Mouse (Mus musculus) hindbrain, embryonic 15.5 days (tissue): ENCODE data around the gene Gins2. TPM values are rescaled to one million over a fixed set of nuclear protein-coding genes. Genes with fewer than 3 reads are reported as not detected.

Experiments
- ATAC-seq: fragments of 200-750 bp; cut with Nextera tagmentation; 2 replicates; pipeline ENCODE4 v1.8.0; 2017; ENCODE audit warnings: low read depth, moderate number of reproducible peaks, moderate TSS enrichment; ENCODE audit not compliant: low FRiP score
- H3K27ac ChIP-seq: fragments of 300-500 bp; sonication (generic); replicated peaks from 2 replicates; pipeline ENCODE4 v1.5.1; 2015; ENCODE audit warnings: mild to moderate bottlenecking, inconsistent platforms
- H3K27me3 ChIP-seq: fragments of 300-500 bp; sonication (generic); 2 replicates; pipeline ENCODE4 v1.6.1; 2015; ENCODE audit warnings: control low read depth, inconsistent platforms
- H3K36me3 ChIP-seq: fragments of 300-500 bp; sonication (generic); 2 replicates; pipeline ENCODE4 v1.6.1; 2015; ENCODE audit warnings: control low read depth, inconsistent platforms
- H3K4me1 ChIP-seq: fragments of 300-500 bp; sonication (generic); replicated peaks from 2 replicates; pipeline ENCODE4 v1.6.1; 2015; ENCODE audit warnings: control low read depth, inconsistent platforms
- H3K4me2 ChIP-seq: fragments of 300-500 bp; sonication (generic); 2 replicates; pipeline ENCODE4 v1.6.1; 2015; ENCODE audit warnings: moderate library complexity, mild to moderate bottlenecking, inconsistent platforms
- H3K4me3 ChIP-seq: fragments of 300-500 bp; sonication (generic); 2 replicates; pipeline ENCODE4 v1.5.1; 2015; ENCODE audit warnings: mild to moderate bottlenecking, inconsistent platforms
- H3K9ac ChIP-seq: fragments of 300-500 bp; sonication (generic); 2 replicates; pipeline ENCODE4 v1.6.1; 2015; ENCODE audit warnings: inconsistent platforms
- H3K9me3 ChIP-seq: fragments of 300-500 bp; sonication (generic); 2 replicates; pipeline ENCODE4 v1.6.1; 2016; ENCODE audit warnings: control low read depth, inconsistent platforms
- WGBS: fragments of 180-500 bp; shearing (Covaris S2); methylation state at CpG from one replicate; pipeline ENCODE4 v1.1.7; 2015; 5-methylcytosine and 5-hydroxymethylcytosine counted together
- polyA plus RNA-seq: library from polyadenylated mRNA; unstranded; fragments of >200 nt; fragmentation: Nextera tagmentation; extraction: Ambion mirVana; gene quantifications from 2 replicates; pipeline ENCODE4 v1.2.1, GENCODE M21; 2015

Gins2 gene
- polyA plus RNA-seq, 1 experiment from 2014 or later: 19.0 TPM

DNA sequence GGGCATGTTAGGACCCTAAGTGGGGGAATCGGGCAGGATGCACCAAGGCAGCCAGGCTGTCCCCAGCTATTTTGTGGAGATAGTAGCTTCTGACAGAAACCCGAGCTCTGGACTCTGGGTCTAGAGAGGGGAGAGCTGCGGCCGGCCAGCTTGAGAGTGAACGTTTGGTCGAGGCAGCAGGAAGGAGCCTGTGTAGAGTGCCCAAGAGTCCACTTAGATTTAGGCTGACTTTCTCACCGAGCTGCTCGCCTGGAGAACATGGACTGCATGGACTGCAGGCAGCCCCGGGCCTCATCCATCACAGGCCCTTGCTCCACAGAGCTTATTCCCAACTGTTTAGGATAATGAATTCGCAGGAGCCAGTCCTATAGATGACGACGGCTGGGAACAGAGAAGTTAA is 38.7 kb downstream of the Gins2 start:
- ATAC-seq: no peak
- Histone ChIP-seq H3K9me3 (no peaks in the 10 kb centered on the region), H3K4me1 (peaks cover 98% of the 10 kb centered on the region), H3K27me3 (no peaks in the 10 kb centered on the region), H3K9ac (no peak overlapping the region), H3K36me3 (no peaks in the 10 kb centered on the region), H3K4me3 (no peak overlapping the region), H3K4me2 (peak overlapping the region; percentile 44), H3K27ac (peak overlapping the region; percentile 74)
- WGBS: 16% methylated on average over 12 of the region's 12 CpGs

DNA sequence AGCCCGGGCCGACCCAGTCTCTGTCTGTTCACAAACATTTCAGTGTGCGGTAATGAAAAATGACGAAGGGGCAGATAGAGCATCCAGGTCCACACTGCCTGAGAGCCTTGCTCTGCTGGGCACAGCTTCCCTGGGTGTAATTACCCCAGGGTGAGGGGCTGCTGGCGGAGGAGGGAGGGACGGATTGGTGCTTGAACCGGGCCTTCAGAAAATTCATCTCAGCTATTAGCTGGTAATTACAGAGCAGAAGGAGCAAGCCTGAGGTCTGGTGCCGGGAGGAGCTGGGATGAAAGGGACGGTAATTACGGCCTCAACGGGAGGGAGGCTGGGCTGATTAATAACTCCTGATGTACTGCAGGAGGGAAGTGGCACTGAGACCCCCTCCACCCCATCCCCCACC is 39.2 kb downstream of the Gins2 start:
- peak; percentile 36 for ATAC-seq
- H3K4me3 ChIP-seq: no peak overlapping the region
- WGBS: 4% methylated on average over 11 of the region's 11 CpGs
- no peaks in the 10 kb centered on the region for H3K36me3 ChIP-seq
- no peaks in the 10 kb centered on the region for H3K27me3 ChIP-seq
- H3K9me3 ChIP-seq: no peaks in the 10 kb centered on the region
- peak overlapping the region; percentile 74 for H3K27ac ChIP-seq
- peak overlapping the region; percentile 10 for H3K9ac ChIP-seq
- H3K4me1 ChIP-seq: peaks cover 94% of the 10 kb centered on the region
- H3K4me2 ChIP-seq: peak overlapping the region; percentile 44

DNA sequence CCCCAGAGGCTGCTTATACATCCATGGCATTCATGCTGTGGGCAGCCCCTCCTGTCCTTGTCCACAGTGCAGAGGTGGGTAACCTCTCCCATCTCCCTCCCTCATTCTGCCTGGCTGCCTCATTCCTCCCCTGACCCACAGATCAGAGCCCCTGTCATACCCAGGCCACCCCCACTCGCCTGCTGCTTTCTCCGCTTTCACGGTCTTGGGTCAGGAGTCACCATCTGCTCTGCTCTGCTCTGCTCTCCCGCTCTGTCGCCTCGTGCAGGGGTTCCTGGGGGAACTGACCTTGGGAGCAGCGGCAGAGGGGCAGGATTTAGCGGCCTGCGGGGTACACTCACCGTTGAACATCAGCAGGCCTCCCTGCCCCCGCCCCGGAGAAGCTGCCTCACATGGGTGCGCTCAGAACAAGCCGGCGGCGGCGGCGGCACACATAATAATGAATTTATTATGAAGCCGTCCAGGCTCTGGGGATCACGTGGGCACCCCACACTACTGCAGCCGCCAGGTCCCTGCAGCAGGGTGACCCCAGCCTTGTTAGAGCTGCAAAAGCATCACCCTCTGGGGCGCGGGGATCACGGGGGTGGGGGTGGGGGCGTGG is 39.7 kb downstream of the Gins2 start:
- Histone ChIP-seq H3K9ac (peak overlapping the region; percentile 10; the same call in 1 of the 2 replicates), H3K4me3 (0 out of 2 replicates have a peak overlapping the region, but pooled peaks have one; percentile 4), H3K9me3 (no peaks in the 10 kb centered on the region), H3K4me1 (peaks cover 89% of the 10 kb centered on the region), H3K27ac (peak overlapping the region; percentile 74), H3K36me3 (no peaks in the 10 kb centered on the region), H3K27me3 (no peaks in the 10 kb centered on the region), H3K4me2 (peak overlapping the region; percentile 44)
- ATAC-seq: peak; percentile 7
- WGBS: 15% methylated on average over 25 of the region's 25 CpGs

DNA sequence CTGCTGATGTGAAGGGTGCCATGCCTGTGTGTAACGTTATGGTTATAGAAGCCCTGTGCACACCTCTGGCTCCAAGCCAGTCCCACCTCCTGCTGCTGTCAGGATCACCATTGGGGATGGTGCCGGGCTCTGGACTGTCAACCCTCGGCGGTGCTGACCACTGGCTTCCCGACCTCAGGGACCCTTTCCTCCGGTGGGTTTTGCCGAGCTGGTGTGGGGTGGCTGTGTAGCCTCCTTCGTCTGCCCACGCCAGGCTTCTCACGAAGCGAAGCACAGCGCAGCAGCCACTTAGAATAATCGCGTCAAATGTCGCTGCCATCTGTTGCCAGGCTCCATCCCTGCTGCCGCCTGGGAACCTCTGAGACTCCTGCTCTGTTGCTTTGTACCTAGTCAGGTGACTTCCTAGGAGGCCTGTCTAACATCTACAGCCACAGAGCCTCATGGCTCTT is 40.8 kb downstream of the Gins2 start:
- ATAC-seq: no peak
- H3K4me3 ChIP-seq: no peak overlapping the region
- no peaks in the 10 kb centered on the region for H3K27me3 ChIP-seq
- peak overlapping the region; percentile 71 for H3K27ac ChIP-seq
- H3K4me2 ChIP-seq: peak overlapping the region; percentile 23
- peaks cover 86% of the 10 kb centered on the region for H3K4me1 ChIP-seq
- no peaks in the 10 kb centered on the region for H3K9me3 ChIP-seq
- H3K9ac ChIP-seq: 0 out of 2 replicates have a peak overlapping the region, but pooled peaks have one; percentile 10
- no peaks in the 10 kb centered on the region for H3K36me3 ChIP-seq
- 22% methylated on average over 16 of the region's 16 CpGs for whole genome bisulfite sequencing

DNA sequence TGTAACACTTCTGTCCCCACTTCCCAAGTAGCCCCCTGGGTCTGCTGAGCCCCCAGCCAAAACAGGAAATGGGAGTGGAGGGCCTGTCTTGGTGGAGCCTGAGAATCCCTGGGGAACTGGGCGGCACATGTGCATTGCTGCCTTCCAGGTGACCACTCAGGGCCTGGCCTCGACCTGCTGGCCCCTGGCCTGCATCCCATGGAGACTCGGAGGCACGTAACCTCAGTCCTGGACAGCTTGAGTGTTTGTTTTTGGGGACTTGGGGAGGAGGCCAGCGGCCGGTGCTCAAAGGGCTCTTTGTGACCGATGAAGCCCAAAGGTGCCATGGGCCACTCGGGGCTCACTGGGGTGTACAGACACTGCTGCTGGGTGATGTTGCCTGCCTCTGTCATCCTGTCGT is 41.5 kb downstream of the Gins2 start:
- Histone ChIP-seq H3K4me2 (0 out of 2 replicates have a peak overlapping the region, but pooled peaks have one; percentile 23), H3K4me1 (peaks cover 86% of the 10 kb centered on the region)
- 74% methylated on average over 9 of the region's 9 CpGs for WGBS

DNA sequence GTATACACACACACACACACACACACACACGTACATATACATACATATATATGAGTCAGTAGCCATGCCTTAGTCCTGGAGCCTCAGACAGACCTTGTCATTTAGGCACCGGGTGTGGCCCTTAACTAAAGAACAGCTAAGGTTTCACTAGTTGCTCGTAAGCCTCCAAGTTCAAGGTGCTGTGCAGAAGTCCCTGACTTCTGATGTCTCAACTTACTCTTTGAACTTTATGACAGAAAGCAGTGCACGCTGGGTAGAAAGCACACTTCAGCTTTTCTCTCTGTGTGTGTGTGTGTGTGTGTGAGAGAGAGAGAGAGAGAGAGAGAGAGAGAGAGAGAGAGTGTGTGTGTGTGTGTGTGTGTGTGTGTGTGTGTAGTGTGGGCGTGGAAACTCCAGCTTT is 44.9 kb downstream of the Gins2 start:
- no peaks in the 10 kb centered on the region for H3K36me3 ChIP-seq
- H3K9me3 ChIP-seq: no peaks in the 10 kb centered on the region
- peaks cover 78% of the 10 kb centered on the region for H3K4me1 ChIP-seq
- no peak overlapping the region for H3K9ac ChIP-seq
- ATAC-seq: no peak
- no peak overlapping the region for H3K4me2 ChIP-seq
- H3K27ac ChIP-seq: no peak overlapping the region
- 90% methylated on average over 5 of the region's 5 CpGs for WGBS
- H3K27me3 ChIP-seq: no peaks in the 10 kb centered on the region
- H3K4me3 ChIP-seq: no peak overlapping the region

More for the DNA sequence above, 41.5 kb downstream of the Gins2 start:
- H3K27me3 ChIP-seq: no peaks in the 10 kb centered on the region
- H3K4me3 ChIP-seq: no peak overlapping the region
- no peaks in the 10 kb centered on the region for H3K36me3 ChIP-seq
- peak overlapping the region; percentile 71; the same call in 1 of the 2 replicates for H3K27ac ChIP-seq
- ATAC-seq: no peak
- no peak overlapping the region for H3K9ac ChIP-seq
- no peaks in the 10 kb centered on the region for H3K9me3 ChIP-seq

DNA sequence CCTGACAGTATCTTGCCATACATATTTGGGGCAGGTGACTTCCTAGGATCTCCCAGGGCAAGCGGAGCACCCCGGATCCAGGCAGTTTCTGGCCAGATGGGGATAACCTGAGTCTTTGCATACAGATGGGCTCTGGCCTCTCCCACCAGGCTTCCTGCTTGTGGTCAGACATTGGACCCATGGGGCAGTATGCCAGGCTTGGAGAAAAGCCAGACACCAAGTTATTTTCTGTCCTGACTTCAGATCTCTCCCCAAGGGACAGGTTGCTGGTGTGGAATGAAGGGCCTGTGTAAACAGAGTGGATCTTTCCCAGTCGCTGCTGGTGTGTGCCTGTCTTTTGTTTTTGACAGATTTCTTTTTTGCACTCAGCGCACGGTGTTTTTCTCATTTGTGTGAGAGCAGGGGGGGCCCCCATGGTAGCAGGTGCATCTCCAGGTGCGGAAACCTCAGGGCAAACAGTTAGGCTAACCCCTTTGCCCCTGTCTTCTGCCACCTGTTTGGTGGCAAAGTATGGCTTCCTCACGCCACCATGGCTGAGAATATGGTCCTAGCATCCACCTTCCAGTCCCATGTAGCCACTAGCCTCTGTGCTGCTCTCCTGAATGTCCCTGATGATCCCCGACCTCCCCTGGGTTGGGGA is 45.6 kb downstream of the Gins2 start:
- no peak overlapping the region for H3K4me2 ChIP-seq

DNA sequence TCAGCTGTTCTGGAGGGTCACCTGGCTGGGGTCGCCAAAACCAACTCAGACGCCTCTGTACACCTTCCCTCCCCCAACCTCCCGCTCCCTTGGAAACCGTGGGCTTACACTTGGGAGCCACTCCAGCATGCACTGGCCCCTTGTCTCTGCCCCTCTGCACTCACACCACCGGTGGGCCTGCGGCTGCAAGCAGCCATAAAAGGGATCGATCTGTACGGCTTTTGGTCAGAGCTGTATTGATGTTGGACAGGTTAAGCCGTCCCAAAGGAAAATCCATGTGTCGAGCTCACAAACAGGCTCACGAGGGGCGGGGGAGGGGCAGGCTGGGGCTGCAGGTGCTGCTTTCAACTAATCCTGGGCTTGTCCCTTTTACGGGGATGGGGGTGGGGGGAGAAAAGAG is 46.1 kb downstream of the Gins2 start:
- Histone ChIP-seq H3K9me3 (no peaks in the 10 kb centered on the region), H3K4me3 (no peak overlapping the region), H3K4me1 (peaks cover 78% of the 10 kb centered on the region), H3K36me3 (no peaks in the 10 kb centered on the region), H3K9ac (no peak overlapping the region), H3K27ac (no peak overlapping the region), H3K27me3 (no peaks in the 10 kb centered on the region), H3K4me2 (no peak overlapping the region)
- 23% methylated on average over 13 of the region's 13 CpGs for WGBS
- ATAC-seq: no peak

More for the DNA sequence above, 45.6 kb downstream of the Gins2 start:
- Histone ChIP-seq H3K36me3 (no peaks in the 10 kb centered on the region), H3K27ac (no peak overlapping the region), H3K4me3 (no peak overlapping the region), H3K9ac (no peak overlapping the region), H3K27me3 (no peaks in the 10 kb centered on the region), H3K4me1 (peaks cover 78% of the 10 kb centered on the region), H3K9me3 (no peaks in the 10 kb centered on the region)
- 53% methylated on average over 8 of the region's 8 CpGs for WGBS
- no peak for ATAC-seq

DNA sequence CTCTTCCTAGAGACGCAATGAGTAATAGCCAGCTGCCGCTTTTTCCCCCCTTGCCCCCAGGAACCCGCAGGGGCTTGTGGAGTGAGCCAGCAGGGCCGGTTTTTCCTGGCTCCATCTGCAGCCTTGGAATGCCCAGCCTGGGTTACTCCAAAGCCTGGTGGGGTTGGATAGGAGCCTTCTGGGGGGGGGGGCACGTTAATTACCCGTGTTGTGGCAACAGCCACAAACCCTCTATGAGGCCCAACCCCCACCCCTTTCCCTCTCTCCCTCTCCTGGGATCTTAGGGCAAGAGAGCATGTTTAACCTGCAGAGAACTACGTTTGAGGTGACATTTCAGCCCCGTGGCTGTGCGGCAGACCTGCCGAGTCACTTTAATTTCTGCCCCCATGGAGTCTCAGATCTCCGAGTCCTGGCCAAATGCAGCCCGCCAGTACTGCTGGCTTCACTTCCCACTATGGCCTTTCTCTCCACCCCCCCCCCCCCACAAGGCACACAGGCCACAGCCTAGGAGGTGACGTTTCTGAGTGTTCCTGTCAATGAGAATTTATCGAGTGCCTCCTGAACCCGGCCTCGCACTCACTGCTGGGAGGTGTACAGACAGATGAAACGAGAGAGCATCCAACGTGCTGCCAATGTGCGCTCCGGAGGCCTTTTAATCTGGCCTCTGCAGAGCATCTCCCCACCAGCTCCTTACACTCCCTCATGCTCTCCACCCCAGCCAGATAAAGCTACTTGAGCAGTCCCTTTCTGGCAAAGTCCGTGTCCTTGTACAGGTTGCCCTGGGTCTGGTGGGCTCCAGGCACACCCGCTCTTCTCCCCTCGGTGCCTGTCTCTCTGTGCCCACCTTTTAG is 49.1 kb downstream of the Gins2 start:
- peak overlapping the region; percentile 99 for H3K4me2 ChIP-seq
- H3K9ac ChIP-seq: no peak overlapping the region; the same call in 1 of the 2 replicates
- no peaks in the 10 kb centered on the region for H3K27me3 ChIP-seq
- H3K36me3 ChIP-seq: no peaks in the 10 kb centered on the region
- H3K27ac ChIP-seq: peak overlapping the region; percentile 95
- no peak overlapping the region for H3K4me3 ChIP-seq
- no peak for ATAC-seq
- H3K9me3 ChIP-seq: no peaks in the 10 kb centered on the region
- H3K4me1 ChIP-seq: peaks cover 77% of the 10 kb centered on the region
- 21% methylated on average over 23 of the region's 23 CpGs for WGBS

DNA sequence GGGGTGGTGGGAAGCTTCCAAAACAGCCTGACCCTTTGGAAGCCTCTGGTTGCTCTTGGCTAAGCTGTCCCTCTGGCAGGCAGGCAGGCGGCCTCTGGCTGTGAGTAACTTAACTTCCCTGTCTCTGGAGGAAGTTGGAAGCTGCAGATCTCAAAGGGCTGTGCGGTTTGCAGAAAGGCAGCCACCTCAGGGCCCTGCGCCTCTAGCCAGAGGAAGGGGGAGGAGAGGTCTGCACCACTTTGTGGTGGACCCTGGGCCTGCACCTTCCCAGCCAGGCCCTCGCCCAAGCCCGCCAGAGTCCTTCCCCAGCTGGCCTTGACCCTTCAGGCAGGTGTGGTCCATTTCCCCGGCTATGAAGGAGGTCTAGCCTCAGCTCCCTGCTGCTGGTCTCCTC is 49.7 kb downstream of the Gins2 start:
- Histone ChIP-seq H3K27me3 (no peaks in the 10 kb centered on the region), H3K4me3 (peak overlapping the region; percentile 67), H3K9ac (no peak overlapping the region), H3K9me3 (no peaks in the 10 kb centered on the region), H3K4me2 (peak overlapping the region; percentile 99), H3K27ac (peak overlapping the region; percentile 95), H3K36me3 (no peaks in the 10 kb centered on the region), H3K4me1 (peaks cover 83% of the 10 kb centered on the region)
- ATAC-seq: no peak
- 31% methylated on average over 5 of the region's 6 CpGs for WGBS

DNA sequence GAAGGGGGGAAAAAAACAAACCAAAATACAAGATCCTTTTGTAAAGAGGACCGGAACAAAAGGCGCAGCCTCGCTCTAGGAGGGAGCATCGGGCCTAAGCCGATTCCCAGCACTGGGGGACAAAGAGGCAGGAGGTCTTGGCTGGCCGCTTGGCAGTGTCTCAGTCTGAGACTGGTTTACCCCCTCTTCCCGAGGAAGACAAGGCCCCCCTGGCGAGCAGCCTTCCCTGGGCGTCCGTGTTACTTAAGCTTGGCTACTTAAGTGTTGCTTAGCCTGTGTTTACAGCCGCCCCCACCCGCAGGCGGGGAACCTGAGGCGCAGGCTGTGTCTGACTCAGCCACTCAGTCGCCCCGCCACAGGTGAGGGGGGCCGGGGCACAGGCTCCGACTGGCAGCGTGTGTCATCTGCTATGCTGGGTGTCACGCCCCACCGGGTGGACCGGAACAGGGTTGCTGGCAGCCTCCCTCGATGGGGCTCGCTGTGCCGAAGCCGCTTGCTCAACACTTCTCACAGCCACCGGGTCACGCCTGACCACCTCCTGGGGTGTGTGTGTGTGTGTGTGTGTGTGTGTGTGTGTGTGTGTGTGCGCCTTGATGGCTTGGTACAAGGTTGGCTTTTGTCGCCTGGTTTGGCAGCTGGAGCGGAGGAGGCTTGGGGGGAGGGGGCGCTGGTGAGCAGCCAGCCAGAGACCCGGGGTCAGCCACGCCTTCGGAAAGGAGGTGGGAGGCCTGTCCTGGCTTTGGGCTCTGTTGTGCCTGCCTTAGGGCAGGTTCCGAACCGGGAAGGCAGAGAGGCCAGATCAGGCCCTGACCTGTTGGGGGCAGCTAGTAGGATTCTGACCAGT is 50.5 kb downstream of the Gins2 start:
- Histone ChIP-seq H3K9me3 (no peaks in the 10 kb centered on the region), H3K4me2 (peak overlapping the region; percentile 99), H3K27me3 (no peaks in the 10 kb centered on the region), H3K4me1 (peaks cover 87% of the 10 kb centered on the region), H3K27ac (peak overlapping the region; percentile 95), H3K9ac (peak overlapping the region; percentile 71), H3K4me3 (peak overlapping the region; percentile 67), H3K36me3 (no peaks in the 10 kb centered on the region)
- WGBS: 2% methylated on average over 37 of the region's 37 CpGs
- peak; percentile 35 for ATAC-seq
